Mouse (Mus musculus) bone marrow macrophage, adult 2 months (primary cell): Measurements from ENCODE around the gene Mr1.

Experiments
- CTCF ChIP-seq: IDR thresholded peaks from 2 replicates; pipeline ENCODE4 v1.5.1; 2012; ENCODE audit warnings: low read depth, mild to moderate bottlenecking, low read length, moderate library complexity
- POLR2A ChIP-seq: IDR thresholded peaks from 2 replicates; pipeline ENCODE4 v1.6.1; 2012; ENCODE audit warnings: mild to moderate bottlenecking, low read depth, low read length, borderline replicate concordance

GRCm38 (mm10) chr1:155184191-155184590 lies 37.6 kb upstream of the Mr1 start:
- no peak for TF ChIP-seq CTCF
- TF ChIP-seq POLR2A: no peak
